Mouse (Mus musculus): ENCODE measurements around the gene Ifnlr1.

GRCm38 (mm10) chr4:135730204-135730603, 44.1 kb downstream of the Ifnlr1 start:
- TF ChIP-seq ZNF384 (IDR thresholded peaks at IDR 0.05; ENCODE audit: low read depth, low read length) (no peak), ZC3H11A (IDR thresholded peaks at IDR 0.05; ENCODE audit: borderline replicate concordance, low read depth, low read length) (no peak), MAFK (IDR thresholded peaks at IDR 0.05; ENCODE audit: insufficient read depth, low read depth, low read length) (no peak), CHD2 (IDR thresholded peaks at IDR 0.05; ENCODE audit: low read depth, low read length) (no peak), HCFC1 (IDR thresholded peaks at IDR 0.05; ENCODE audit: borderline replicate concordance, insufficient read depth, low read length) (no peak)
